Mouse (Mus musculus) testis, adult 2 months (tissue): ENCODE data around the gene Nhlrc4.

ENCODE experiments used
- CTCF ChIP-seq: fragments of 200-500 bp; IDR thresholded peaks from 2 replicates; pipeline ENCODE4 v1.5.1; 2012; ENCODE audit warnings: low read depth, mild to moderate bottlenecking, inconsistent platforms, low read length, moderate library complexity; ENCODE audit not compliant: control insufficient read depth, insufficient read depth, insufficient replicate concordance
- POLR2A ChIP-seq: fragments of 200-500 bp; IDR thresholded peaks from 2 replicates; pipeline ENCODE4 v1.6.1; 2012; ENCODE audit warnings: low read depth, mild to moderate bottlenecking, inconsistent platforms, low read length, moderate library complexity; ENCODE audit not compliant: control insufficient read depth

DNA sequence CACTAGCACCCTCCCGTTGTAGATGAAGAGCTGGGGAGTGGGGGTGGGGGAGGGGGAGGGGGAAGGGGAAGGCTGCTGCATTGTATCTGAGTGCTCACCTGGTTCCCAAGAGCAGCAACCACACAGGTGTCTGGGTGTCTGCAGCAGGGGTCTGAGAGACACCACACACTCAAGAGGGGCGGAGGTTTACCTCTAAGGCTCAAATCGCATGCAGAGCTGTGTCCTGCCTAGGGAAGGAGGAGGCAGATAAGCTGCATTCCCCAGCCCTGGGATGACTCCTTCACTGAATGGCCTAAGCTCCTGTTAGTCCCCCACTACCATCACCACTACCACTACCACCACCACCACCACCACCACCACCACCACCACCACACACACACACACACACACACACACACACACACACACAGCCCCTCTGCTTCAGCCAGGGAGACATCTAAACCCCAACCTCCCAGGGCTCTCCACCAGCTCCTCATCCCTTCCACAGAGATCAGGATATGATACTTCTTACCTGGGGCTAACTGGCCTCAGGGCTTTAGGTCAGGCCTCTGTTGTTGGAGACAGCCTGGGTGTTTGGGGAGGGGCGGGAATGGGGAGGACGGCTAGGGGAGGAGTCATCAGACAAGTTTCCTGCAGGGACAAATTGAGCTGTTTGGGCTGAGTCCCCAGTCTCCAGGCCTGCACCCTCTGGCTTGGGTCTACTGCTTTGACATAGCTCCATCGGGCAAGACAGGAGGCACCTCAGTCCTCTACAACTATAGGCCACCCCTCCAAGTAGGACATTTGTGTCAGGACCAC is at the start of gene Nhlrc4, which contains the start of gene Pigq:
- TF ChIP-seq CTCF (no peak), POLR2A (no peak)
